Mouse (Mus musculus) right cerebral cortex, postnatal 36 days (tissue): Measurements from ENCODE around the gene Camkv.
A peak's percentile ranks its signal among the peaks of the same experiment; 100 is the strongest.

Source experiments
- DNase-seq, 2 experiments: peaks; one replicate each; pipeline ENCODE4 v3.0.0; 2022; ENCODE audit warnings: low spot score in 2 of 2, mixed read lengths in 1 of 2

The Camkv gene

DNA sequence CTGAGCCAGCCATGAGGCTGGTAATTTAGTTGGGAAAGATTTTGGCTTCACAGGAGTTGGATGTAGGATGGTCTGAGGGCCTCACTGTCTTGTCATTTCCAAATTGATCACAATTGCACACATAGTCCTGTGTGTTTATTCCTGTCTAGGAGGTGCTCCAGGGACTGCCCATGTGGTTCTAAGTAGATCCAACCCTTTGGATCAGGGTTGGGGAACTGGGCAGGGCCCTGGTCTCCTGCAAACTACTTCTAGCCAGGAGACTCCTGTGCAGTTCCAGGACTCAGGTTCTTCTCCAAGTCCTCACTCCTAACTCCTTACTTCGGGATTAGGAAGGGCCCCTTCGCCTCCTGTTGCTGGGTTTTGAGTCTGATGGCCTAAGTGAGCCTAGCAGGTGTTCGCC is at the start of gene Camkv:
Gene Camkv (plus strand): TSS at position 301 of the 400 bp plus-strand sequence.
- no peak for DNase-seq

GRCm38 (mm10) chr9:107887804-107888266 is 47.6 kb upstream of the Camkv start, which contains the start of gene Mon1a:
Gene Mon1a (plus strand): TSS chr9:107888151.
- peak; percentile 82 to 88 for DNase-seq

DNA sequence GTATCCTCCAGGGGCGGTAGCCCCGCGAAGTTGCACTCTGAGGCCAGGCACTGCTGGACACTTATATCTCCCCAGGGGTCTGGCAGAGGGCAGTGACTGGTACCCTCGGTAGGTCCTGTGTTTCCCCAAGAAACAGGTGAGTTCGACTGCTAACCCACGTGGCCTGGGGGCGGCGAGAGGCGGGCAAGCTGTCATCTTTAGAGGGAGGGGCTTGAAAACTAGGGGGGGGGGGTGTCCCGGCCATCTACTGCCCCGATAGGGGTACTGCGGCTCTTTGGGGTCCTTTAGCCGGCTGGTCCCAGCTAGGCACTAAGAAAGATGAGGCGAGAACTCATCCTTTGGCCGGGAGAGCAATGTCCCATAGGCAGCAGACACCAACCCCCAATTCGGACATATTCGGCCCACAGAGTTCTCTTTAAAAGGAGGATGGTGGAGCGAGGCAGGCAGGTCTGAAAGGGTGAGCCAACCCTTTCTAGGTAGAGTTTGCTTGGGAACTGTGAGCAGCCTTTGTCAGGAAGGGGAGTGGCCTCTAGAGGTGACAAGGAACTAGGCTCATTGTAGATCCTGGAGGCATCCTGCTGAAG is 47.1 kb upstream of the Camkv start:
- DNase-seq = no peak

- no peak for DNase-seq
Observed at GRCm38 (mm10) chr9:107890260-107890659, 45.2 kb upstream of the Camkv start.

DNA sequence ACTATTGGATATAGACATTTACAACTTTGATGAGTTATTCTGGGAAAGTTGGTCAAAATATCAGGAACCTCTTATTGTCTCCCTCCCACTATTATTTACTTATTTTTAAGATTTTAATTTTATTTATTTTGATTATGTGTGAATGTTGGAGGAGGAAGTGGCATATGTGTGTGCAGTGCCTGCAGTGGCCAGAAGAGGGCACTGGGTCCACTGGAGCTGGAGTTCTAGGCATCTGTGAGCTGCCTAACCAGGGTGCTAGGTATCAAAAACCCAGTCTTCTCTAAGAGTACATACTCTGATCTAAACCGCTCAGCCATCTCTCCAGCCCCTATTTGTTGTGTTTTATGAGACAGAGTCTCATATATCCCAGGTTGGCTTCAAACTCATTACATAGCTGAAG is 44.5 kb upstream of the Camkv start:
- no peak for DNase-seq

- no peak for DNase-seq
Observed at GRCm38 (mm10) chr9:107898563-107898962, 36.9 kb upstream of the Camkv start.

- no peak for DNase-seq
Observed at GRCm38 (mm10) chr9:107899855-107900254, 35.6 kb upstream of the Camkv start.

GRCm38 (mm10) chr9:107900840-107901626 is 34.4 kb upstream of the Camkv start:
- DNase-seq = peak; percentile 69 to 73

DNA sequence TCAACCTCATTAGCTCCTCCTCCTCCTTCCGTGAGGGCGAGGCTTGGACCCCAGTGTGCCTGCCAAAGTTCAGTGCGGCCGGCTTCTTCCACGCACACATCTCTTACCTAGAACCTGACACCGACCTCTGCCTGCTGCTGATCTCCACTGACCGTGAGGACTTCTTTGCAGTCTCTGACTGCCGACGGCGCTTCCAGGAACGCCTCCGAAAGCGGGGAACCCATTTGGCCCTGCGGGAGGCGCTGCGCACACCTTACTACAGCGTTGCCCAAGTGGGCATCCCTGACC is 33.9 kb upstream of the Camkv start:
- DNase-seq = no peak

GRCm38 (mm10) chr9:107904726-107905125 is 30.7 kb upstream of the Camkv start:
- peak; percentile 69 to 76 for DNase-seq

GRCm38 (mm10) chr9:107906252-107906966 is 29.1 kb upstream of the Camkv start, which contains the start of gene Mst1r:
Gene Mst1r (plus strand): TSS chr9:107906873.
- DNase-seq = no peak

- DNase-seq = no peak
Observed at GRCm38 (mm10) chr9:107906967-107907800, 28.3 kb upstream of the Camkv start.

DNA sequence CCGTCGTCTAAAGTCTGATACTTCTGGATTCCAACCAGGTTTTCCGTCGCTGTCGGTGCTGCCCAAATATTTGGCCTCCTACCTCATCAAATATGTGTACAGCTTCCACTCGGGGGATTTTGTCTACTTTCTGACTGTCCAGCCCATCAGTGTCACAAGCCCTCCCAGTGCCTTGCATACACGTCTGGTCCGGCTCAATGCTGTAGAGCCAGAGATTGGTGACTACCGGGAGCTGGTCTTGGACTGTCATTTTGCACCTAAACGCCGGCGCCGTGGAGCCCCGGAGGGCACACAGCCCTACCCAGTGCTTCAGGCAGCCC is 27.7 kb upstream of the Camkv start:
- DNase-seq = no peak

DNA sequence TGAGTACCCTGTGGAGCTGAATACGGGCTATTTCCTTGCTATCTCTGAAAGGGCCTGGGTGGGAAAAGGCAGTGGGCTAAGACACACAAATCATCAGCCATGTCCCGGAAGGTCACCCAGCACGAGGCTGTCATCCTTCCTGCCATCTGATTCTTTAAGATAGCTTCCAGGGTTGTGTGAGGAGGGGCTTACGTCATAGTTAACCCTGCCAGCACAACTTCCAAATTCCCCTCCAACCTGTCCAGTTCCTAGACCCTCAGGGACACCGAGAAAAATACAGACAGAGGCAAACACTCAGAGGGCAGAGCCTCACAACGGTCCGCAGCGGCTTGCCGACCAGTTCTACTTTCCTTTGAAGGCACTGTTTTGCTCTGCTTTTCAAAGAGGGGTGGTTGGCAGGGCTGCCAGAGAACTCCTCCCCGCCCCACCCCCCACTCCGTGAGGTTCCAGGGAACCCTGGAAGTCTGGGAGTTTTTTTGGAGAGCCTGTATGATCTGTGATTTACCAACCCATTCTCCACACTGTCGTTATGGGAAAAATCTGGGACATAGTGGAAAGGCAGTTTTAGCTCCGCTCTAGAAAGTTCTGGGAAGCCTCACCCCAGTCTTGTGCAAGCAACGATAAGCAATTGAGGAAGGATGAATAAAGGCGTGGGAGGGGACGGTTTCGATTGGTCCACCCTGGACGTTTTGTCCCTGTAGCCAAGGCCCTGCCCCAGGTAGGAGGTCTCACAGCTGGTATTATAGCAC is 26.9 kb upstream of the Camkv start:
- DNase-seq = no peak

DNA sequence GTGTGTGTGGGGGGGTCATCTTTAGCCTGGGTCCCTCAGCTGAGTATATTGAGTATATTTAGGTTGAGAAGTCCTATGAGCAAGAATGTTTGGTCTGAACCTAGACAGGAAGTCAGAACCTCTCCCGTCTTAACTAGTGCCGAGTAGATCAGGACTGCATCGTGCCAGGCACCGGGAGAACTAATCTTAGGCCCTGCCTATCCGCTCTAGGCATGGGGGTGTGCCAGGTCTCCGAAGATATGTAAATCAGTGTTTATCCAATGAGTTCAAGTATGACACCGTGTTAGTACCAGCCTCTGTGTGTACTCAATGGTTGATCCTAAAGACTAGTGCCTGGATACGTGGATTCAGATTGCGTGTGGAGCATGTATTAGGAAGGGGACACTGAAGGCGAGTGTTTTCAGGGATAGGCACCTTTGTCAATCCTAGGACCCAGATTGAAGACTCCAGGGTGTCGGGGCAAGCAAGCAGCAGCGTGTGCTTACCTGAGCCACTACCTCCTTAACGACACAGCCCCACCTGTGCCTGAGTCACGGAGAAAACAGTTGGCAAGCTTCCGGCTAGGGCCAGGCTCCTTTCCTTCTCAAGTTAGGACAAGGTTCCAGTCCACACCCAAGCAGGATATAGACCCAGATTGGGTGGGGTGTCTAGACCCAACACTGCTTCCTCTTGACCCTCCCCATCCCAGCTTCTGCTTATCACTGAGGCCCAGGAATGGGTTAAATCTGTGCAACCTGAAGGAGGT is 25.3 kb upstream of the Camkv start:
- no peak for DNase-seq

DNA sequence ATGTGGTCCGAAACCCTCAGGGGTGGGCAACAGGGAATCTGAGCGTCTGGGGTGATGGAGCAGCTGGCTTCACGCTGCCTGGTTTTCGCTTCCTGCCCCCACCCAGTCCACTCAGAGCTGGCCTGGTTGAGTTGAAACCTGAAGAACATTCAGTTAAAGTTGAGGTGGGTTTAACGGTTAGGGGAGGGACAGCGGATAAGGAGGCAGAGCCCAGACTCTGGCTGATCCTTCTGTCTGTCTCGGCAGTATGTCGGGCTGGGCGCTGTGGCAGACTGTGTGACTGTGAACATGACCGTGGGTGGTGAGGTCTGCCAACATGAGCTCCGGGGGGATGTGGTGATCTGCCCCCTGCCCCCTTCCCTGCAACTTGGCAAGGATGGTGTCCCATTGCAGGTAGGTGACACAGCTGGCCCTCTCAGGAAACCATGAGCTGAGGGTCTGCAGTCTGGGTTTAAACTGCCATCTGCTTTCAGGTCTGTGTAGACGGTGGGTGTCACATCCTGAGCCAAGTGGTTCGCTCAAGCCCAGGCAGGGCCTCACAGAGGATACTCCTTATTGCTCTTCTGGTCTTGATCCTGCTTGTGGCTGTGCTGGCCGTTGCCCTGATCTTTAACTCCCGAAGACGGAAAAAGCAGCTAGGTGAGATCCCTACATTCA is 20.6 kb upstream of the Camkv start:
- no peak for DNase-seq

DNA sequence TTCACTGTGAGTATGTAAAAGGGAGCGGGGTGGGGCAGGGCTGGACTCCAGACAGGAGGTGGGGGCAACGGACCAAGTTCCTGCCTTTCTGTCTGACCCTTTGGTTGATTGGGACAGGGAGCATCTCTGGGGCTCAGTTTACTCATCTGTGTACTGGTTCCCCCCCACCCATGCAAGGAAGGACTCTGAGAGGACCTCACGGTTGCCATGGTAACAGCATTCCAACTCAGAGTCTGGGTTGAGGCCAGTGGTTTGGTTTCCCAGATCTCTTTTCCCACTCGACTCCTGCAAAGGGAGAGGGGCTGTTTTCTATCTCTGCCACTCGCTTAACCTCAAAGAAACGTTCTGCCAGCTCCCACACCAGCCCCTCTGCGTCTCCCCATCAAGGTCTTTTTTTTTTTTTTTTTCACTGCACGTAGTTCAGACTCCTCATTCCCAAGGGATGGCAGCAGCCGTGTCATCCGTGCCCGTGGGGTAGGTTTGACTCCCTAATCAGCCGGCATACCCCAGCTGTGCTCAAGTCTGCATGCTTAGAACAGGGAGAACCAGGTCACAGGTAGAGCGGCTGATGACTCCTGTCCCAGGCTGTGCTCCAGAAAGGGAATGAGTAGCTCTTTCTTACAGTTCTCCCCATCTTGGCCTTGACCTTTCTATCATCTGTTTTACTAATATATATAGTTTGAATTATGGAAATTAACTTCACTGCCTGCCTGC is 17.4 kb upstream of the Camkv start:
- no peak for DNase-seq

DNA sequence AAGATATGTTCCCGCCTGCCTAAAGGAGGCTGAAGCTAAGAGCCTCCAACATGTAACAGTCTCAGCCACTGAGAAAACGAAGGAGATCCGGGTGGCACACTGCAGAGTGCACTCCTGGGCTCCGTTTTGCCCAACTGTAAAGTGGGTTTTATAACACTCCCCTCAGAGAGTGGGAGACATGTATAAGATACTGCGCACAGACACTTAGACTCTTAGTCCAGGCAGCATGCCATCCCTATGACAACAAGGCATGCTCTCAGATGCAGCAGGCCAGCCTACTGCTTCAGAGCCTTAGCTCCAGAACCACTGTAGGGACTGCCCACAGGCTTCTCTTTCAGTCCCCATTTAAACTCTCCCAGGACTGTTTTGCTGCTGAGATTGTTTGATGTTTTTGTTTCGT is 16.6 kb upstream of the Camkv start:
- DNase-seq = no peak

- DNase-seq = no peak
Observed at GRCm38 (mm10) chr9:107919441-107919840, 16.0 kb upstream of the Camkv start.
